Mouse (Mus musculus) kidney, postnatal 0 days (tissue): ENCODE data around the gene Aco2. TPM values are rescaled to one million over a fixed set of nuclear protein-coding genes. Genes with fewer than 3 reads are reported as not detected.

ENCODE experiments used
- ATAC-seq: fragments of 200-750 bp; cut with Nextera tagmentation; replicated peaks from 2 replicates; pipeline ENCODE4 v1.8.0; 2017; ENCODE audit warnings: low read depth, moderate number of reproducible peaks, moderate TSS enrichment, moderate library complexity; ENCODE audit not compliant: low FRiP score
- DNase-seq: peaks from one replicate; pipeline ENCODE4 v3.0.0-alpha.2; 2016; ENCODE audit warnings: low spot score
- H3K27ac ChIP-seq: fragments of 300-500 bp; sonication (generic); 2 replicates; pipeline ENCODE4 v1.5.1; 2014; ENCODE audit warnings: mild to moderate bottlenecking
- H3K27me3 ChIP-seq: fragments of 300-500 bp; sonication (generic); 2 replicates; pipeline ENCODE4 v1.6.1; 2014; ENCODE audit warnings: low read length, mixed read lengths; ENCODE audit not compliant: insufficient read depth
- H3K36me3 ChIP-seq: fragments of 300-500 bp; sonication (generic); 2 replicates; pipeline ENCODE4 v1.6.1; 2014; ENCODE audit warnings: low read length, mixed read lengths; ENCODE audit not compliant: insufficient read depth
- H3K4me1 ChIP-seq: fragments of 300-500 bp; sonication (generic); replicated peaks from 2 replicates; pipeline ENCODE4 v1.6.1; 2014; ENCODE audit warnings: antibody characterized with exemption, low read length, mixed read lengths; ENCODE audit not compliant: insufficient read depth
- H3K4me2 ChIP-seq: fragments of 300-500 bp; sonication (generic); 2 replicates; pipeline ENCODE4 v1.6.1; 2014; ENCODE audit warnings: mild to moderate bottlenecking, low read length, moderate library complexity, mixed read lengths
- H3K4me3 ChIP-seq: fragments of 300-500 bp; sonication (generic); replicated peaks from 2 replicates; pipeline ENCODE4 v1.5.1; 2014; ENCODE audit warnings: low read depth, low read length
- H3K9ac ChIP-seq: fragments of 300-500 bp; sonication (generic); 2 replicates; pipeline ENCODE4 v1.6.1; 2014; ENCODE audit warnings: low read depth, low read length
- H3K9me3 ChIP-seq: fragments of 300-500 bp; sonication (generic); replicated peaks from 2 replicates; pipeline ENCODE4 v1.6.1; 2016; ENCODE audit warnings: low read length, inconsistent platforms, mixed read lengths
- CTCF ChIP-seq: IDR thresholded peaks from 2 replicates; pipeline ENCODE4 v1.5.1; 2016; ENCODE audit warnings: antibody characterized with exemption, low read depth, mild to moderate bottlenecking, moderate library complexity
- WGBS: fragments of 180-500 bp; shearing (Covaris S2); extraction: QIAGEN DNeasy Blood & Tissue Kit; methylation state at CpG from one replicate; pipeline ENCODE4 v1.1.7; 2014; 5-methylcytosine and 5-hydroxymethylcytosine counted together
- polyA plus RNA-seq: library from polyadenylated mRNA; unstranded; fragments of >200 nt; fragmentation: Nextera tagmentation; extraction: Ambion mirVana; gene quantifications from 2 replicates; pipeline ENCODE4 v1.2.1, GENCODE M21; 2015

The Aco2 gene
- polyA plus RNA-seq, 1 experiment from 2014 or later: 263 TPM

GRCm38 (mm10) chr15:81921255-81921654, 49.1 kb downstream of the Aco2 start:
- 53% methylated on average over 5 of the region's 5 CpGs for WGBS
- H3K4me1 ChIP-seq: peaks cover 10% of the 10 kb centered on the region
- H3K27ac ChIP-seq: no peak overlapping the region
- no peak overlapping the region for H3K9ac ChIP-seq
- peaks cover 13% of the 10 kb centered on the region; the same call in 1 of the 2 replicates for H3K36me3 ChIP-seq
- no peak for DNase-seq
- no peak for ATAC-seq
- TF ChIP-seq CTCF: no peak
- no peaks in the 10 kb centered on the region for H3K27me3 ChIP-seq
- no peak overlapping the region for H3K4me2 ChIP-seq
- no peak overlapping the region for H3K4me3 ChIP-seq
- no peaks in the 10 kb centered on the region for H3K9me3 ChIP-seq

DNA sequence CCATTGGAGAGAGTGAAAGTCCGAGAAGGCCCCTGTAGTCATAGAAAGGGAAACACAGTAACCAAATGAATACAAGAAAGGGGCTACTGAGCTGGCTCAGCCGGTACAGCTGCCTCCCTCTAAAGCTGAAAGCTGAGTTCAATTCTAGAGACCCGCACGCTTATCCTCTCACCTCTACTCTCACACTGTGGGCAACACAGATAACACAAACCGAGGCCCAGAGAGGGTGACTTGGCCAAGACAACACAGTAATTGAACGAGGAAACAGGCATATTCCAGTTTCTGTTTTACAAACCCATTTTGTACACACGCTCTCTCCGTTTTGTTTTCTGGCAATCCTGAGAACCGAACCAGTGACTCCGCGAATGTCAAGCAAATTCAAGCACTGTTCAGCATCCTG, 52.8 kb downstream of the Aco2 start:
- TF ChIP-seq CTCF: no peak
- H3K27me3 ChIP-seq: no peaks in the 10 kb centered on the region
- peaks cover 25% of the 10 kb centered on the region for H3K4me1 ChIP-seq
- H3K4me3 ChIP-seq: peak overlapping the region; percentile 59
- H3K9me3 ChIP-seq: no peaks in the 10 kb centered on the region
- H3K27ac ChIP-seq: no peak overlapping the region
- DNase-seq (no peak), ATAC-seq (no peak)
- peak overlapping the region; percentile 76 for H3K4me2 ChIP-seq
- peak overlapping the region; percentile 71; the same call in 1 of the 2 replicates for H3K9ac ChIP-seq
- WGBS: 86% methylated on average over 11 of the region's 11 CpGs
- H3K36me3 ChIP-seq: 0 out of 2 replicates have a peak, but pooled peaks cover 5% of the 10 kb centered on the region

DNA sequence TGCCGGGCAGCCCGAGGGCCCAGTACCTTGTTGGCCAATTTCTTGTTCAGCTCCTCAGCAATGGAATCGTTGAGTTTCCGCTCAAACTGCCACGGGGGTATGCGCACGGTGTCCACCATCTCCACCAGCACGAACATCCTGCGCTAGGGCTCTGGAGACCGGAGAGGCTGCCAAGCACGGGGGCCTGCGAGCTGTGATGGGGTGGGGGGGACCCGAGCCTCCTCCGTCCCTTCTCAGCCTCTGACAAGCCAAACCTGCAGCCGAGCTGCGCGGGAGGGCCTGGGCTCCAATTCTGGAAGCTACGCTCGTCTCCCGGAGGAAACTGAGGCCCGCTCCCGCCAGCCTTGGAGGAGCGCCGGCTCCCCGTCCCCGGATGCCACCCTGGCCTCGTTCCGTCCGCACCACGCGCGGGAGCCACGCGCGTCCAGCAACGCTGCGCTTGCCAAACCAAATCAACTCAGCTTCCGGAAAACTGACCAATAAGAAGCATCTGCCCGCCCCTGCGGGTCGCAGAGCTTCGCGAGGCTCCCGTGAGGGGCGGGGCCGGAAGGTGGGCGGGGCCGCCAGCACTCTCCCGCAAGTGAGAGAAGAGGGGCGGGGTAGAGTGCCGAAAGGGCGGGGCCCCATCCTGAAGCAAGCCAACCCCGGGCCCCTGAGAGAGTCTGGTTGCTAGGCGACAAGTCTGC, 53.8 kb downstream of the Aco2 start, which contains the start of gene Polr3h:
TSS of gene Polr3h (minus strand) at position 481 of the 686 bp plus-strand sequence.
- no peaks in the 10 kb centered on the region for H3K9me3 ChIP-seq
- ATAC-seq (peak; percentile 91), DNase-seq (peak; percentile 99)
- H3K36me3 ChIP-seq: 0 out of 2 replicates have a peak, but pooled peaks cover 5% of the 10 kb centered on the region
- H3K27me3 ChIP-seq: no peaks in the 10 kb centered on the region
- peak within 1 kb of the TSS; percentile 71 for H3K9ac ChIP-seq
- H3K27ac ChIP-seq: peak within 1 kb of the TSS; percentile 86
- peak within 1 kb of the TSS; percentile 59 for H3K4me3 ChIP-seq
- peak within 1 kb of the TSS; percentile 76 for H3K4me2 ChIP-seq
- WGBS: under 1% methylated on average over 54 of the region's 54 CpGs
- no peak for TF ChIP-seq CTCF
- H3K4me1 ChIP-seq: peaks cover 25% of the 10 kb centered on the region

- ATAC-seq (no peak), DNase-seq (no peak)
- no peaks in the 10 kb centered on the region for H3K27me3 ChIP-seq
- H3K4me2 ChIP-seq: peak overlapping the region; percentile 25; the same call in 1 of the 2 replicates
- no peak overlapping the region for H3K27ac ChIP-seq
- H3K9ac ChIP-seq: no peak overlapping the region
- TF ChIP-seq CTCF: no peak
- no peak overlapping the region for H3K4me3 ChIP-seq
- no peaks in the 10 kb centered on the region for H3K9me3 ChIP-seq
- WGBS: 34% methylated on average over 9 of the region's 9 CpGs
- H3K4me1 ChIP-seq: peaks cover 25% of the 10 kb centered on the region
- H3K36me3 ChIP-seq: no peaks in the 10 kb centered on the region
Measured at GRCm38 (mm10) chr15:81926446-81926822, 54.3 kb downstream of the Aco2 start.

DNA sequence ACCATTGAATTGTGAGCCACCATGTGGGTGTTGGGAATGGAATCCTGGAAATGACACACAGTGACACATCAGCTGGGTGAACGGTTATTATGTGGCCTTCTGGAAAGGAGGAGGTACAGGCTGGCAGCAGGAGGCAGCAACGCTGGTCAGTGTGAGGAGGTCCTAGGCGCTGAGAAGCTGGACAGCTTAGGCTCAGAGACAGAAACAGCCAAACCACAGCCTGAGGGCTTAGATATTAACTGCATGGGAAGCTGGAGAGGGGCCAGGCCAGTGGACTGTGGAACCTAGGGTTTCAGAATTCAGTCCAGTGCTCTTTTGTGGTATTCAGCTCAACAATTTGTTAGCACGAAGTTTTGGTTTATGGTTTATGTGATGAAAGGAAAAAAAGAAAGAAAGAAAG, 55.6 kb downstream of the Aco2 start:
- DNase-seq: peak; percentile 75
- TF ChIP-seq CTCF: no peak
- Histone ChIP-seq H3K4me1 (peaks cover 26% of the 10 kb centered on the region), H3K36me3 (no peaks in the 10 kb centered on the region), H3K27ac (peak overlapping the region; percentile 86), H3K4me2 (peak overlapping the region; percentile 37; the same call in 1 of the 2 replicates), H3K9ac (no peak overlapping the region), H3K4me3 (no peak overlapping the region), H3K27me3 (no peaks in the 10 kb centered on the region), H3K9me3 (no peaks in the 10 kb centered on the region)
- peak; percentile 42; the same call in 1 of the 2 replicates for ATAC-seq
- WGBS: 18% methylated on average over 4 of the region's 4 CpGs

DNA sequence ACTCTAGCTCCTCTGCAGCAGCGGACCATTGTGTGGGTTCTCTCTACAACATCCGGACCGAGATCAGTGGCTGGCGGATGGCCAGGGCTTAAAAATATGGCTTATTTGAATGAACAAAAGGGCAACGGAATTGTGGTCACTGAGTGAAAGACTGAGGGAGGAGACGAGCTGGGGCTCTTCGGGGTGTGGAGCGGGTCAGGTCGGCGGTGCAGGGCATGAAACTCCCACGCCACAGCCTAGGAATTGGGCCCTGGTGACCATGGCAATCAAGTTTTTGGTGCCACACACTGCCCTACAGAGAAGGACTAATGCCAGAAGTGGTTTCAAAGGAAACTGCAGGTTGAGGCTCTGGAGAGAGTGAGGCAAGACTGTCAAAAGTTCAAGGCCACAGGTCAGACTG, 56.2 kb downstream of the Aco2 start:
- H3K27ac ChIP-seq: peak overlapping the region; percentile 86
- ATAC-seq (no peak), DNase-seq (peak; percentile 79)
- no peaks in the 10 kb centered on the region for H3K36me3 ChIP-seq
- 9% methylated on average over 11 of the region's 11 CpGs for WGBS
- no peaks in the 10 kb centered on the region for H3K9me3 ChIP-seq
- H3K4me3 ChIP-seq: no peak overlapping the region
- peak overlapping the region; percentile 37 for H3K4me2 ChIP-seq
- TF ChIP-seq CTCF: no peak
- H3K4me1 ChIP-seq: peaks cover 32% of the 10 kb centered on the region
- peak overlapping the region; percentile 23; the same call in 1 of the 2 replicates for H3K9ac ChIP-seq
- H3K27me3 ChIP-seq: no peaks in the 10 kb centered on the region
